12 mouse cellular contexts compared by ENCODE assay signal in the genomic region with DNA sequence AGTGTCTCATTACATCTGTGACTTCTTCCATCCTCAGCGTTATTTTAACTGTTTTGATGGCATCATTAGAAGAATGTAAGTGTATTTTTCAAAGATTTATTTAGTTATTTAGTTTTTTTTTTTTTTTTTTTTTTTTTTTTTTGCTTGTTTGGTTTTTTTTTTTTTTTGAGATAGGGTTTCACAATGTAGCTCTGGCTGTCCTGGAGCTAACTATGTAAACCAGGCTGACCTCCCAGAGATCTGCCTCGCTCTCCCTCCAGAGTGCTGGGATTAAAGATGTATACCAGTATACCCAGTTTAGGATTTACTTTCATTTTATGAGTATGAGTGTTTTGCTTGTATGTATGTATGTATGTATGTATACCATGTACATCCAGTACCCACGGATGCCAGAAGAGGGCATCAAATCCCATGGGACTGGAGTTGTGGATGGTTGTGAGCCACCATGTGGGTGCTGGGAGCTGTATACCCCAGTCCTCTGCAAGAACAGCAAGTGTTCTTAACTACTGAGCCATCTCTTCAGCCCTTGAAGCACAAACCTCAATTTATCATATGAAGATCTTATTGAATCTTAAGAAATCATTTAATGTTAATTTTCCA. TPM values are rescaled to one million over a fixed set of nuclear protein-coding genes. Genes with fewer than 3 reads are reported as not detected.
DNase-seq lines count a peak whose midpoint lies in the region; ATAC-seq and TF ChIP-seq lines count a peak whose summit lies in the region.
"Had no signal": no experiment of that assay in that cellular context is flagged by ENCODE, and none has a peak within 500 bp of the region (broad histone marks: within the 10 kb centered on the region; RNA-seq: fewer than 3 reads in every experiment).

No protein-coding gene starts in this region.

- H3K9ac ChIP-seq in kidney, postnatal 0 days (ENCODE audit: low read depth, low read length): no peak overlapping the region
- H3K9ac ChIP-seq in ES-E14 (ENCODE audit: insufficient read depth, low read depth, low read length, poor library complexity, severe bottlenecking): no peak overlapping the region
- H3K9ac ChIP-seq in liver, embryonic 13.5 days: peak overlapping the region; percentile 95
- H3K9ac ChIP-seq: stomach, embryonic 15.5 days had no signal

- TF ChIP-seq CTCF in kidney, postnatal 0 days (IDR thresholded peaks at IDR 0.05; ENCODE audit: low read depth): peak; percentile 31

- ATAC-seq in CD4-positive, CD25-positive, alpha-beta regulatory T cell, adult 4 months: no peak
- no peak for ATAC-seq in kidney, postnatal 0 days (replicated peaks; ENCODE audit: low FRiP score, low read depth)
- ATAC-seq in liver, embryonic 13.5 days (ENCODE audit: low read depth): no peak

- H3K4me3 ChIP-seq in kidney, postnatal 0 days (replicated peaks; ENCODE audit: low read depth, low read length): no peak overlapping the region
- no peak overlapping the region for H3K4me3 ChIP-seq in ES-E14 (ENCODE audit: insufficient read depth in 1 of 2, low read depth in 1 of 2, low read length in 2 of 2, poor library complexity in 1 of 2, severe bottlenecking in 1 of 2)
- H3K4me3 ChIP-seq in liver, embryonic 13.5 days (replicated peaks): peak overlapping the region; percentile 95

- in situ Hi-C loops in ES-E14 (cut with MboI; ENCODE audit: low sequenced_read_pairs in 2 of 2, unreplicated experiment in 2 of 2): no loop called here

- 88% methylated on average over 3 of the region's 3 CpGs for WGBS in kidney, postnatal 0 days
- WGBS in liver, embryonic 13.5 days (ENCODE audit: insufficient replicate concordance): 91% methylated on average over 3 of the region's 3 CpGs

- H3K4me2 ChIP-seq in kidney, postnatal 0 days (ENCODE audit: low read length): no peak overlapping the region
- peak overlapping the region; percentile 88 for H3K4me2 ChIP-seq in liver, embryonic 13.5 days

- H3K9me3 ChIP-seq in kidney, postnatal 0 days (replicated peaks; ENCODE audit: low read length): no peaks in the 10 kb centered on the region
- no peaks in the 10 kb centered on the region for H3K9me3 ChIP-seq in ES-E14 (ENCODE audit: control insufficient read depth, insufficient read depth, low read depth, low read length)
- H3K9me3 ChIP-seq in liver, embryonic 13.5 days (replicated peaks): no peaks in the 10 kb centered on the region
- H3K9me3 ChIP-seq: embryonic facial prominence, embryonic 12.5 days; stomach, embryonic 15.5 days had no signal

- H3K4me1 ChIP-seq in kidney, postnatal 0 days (replicated peaks; ENCODE audit: insufficient read depth, low read length): peaks cover 8% of the 10 kb centered on the region; the same call in 1 of the 2 replicates
- peaks cover 0 to 7% of the 10 kb centered on the region in 2 experiments; a peak in 2 of 4 replicates for H3K4me1 ChIP-seq in ES-E14 (ENCODE audit: control insufficient read depth in 2 of 2, insufficient read depth in 2 of 2, low read length in 2 of 2, poor library complexity in 1 of 2)
- peaks cover 43% of the 10 kb centered on the region for H3K4me1 ChIP-seq in liver, embryonic 13.5 days (replicated peaks)

- no peaks in the 10 kb centered on the region for H3K27me3 ChIP-seq in kidney, postnatal 0 days (ENCODE audit: insufficient read depth, low read length)
- no peaks in the 10 kb centered on the region for H3K27me3 ChIP-seq in liver, embryonic 13.5 days
- H3K27me3 ChIP-seq: embryonic facial prominence, embryonic 12.5 days; stomach, embryonic 15.5 days had no signal

- peaks cover 26% of the 10 kb centered on the region for H3K36me3 ChIP-seq in kidney, postnatal 0 days (ENCODE audit: insufficient read depth, low read length)
- 0 out of 2 replicates have a peak, but pooled peaks cover 2% of the 10 kb centered on the region for H3K36me3 ChIP-seq in ES-E14 (ENCODE audit: control insufficient read depth, insufficient read depth, low read length, poor library complexity, severe bottlenecking)
- H3K36me3 ChIP-seq in liver, embryonic 13.5 days: peaks cover 55% of the 10 kb centered on the region

- H3K27ac ChIP-seq in kidney, postnatal 0 days: no peak overlapping the region
- no peak overlapping the region for H3K27ac ChIP-seq in ES-E14 (ENCODE audit: insufficient read depth, low read depth, low read length, poor library complexity, severe bottlenecking)
- H3K27ac ChIP-seq in liver, embryonic 13.5 days: no peak overlapping the region
- H3K27ac ChIP-seq: embryonic facial prominence, embryonic 12.5 days; stomach, embryonic 15.5 days had no signal

- DNase-seq in CD4-positive, CD25-positive, alpha-beta regulatory T cell, adult 2 months (ENCODE audit: low read depth, low spot score): peak; percentile 22
- no peak for DNase-seq in kidney, postnatal 0 days (ENCODE audit: low spot score)
- no peak for DNase-seq in kidney, adult 11 months
- no peak for DNase-seq in ES-E14 (ENCODE audit: low read depth, low spot score)
- DNase-seq in liver, embryonic 13.5 days: no peak
- DNase-seq in right cerebral cortex, postnatal 10 days (ENCODE audit: low spot score in 2 of 2): no peak
- no peak for DNase-seq in embryo, embryonic 10.5 days (ENCODE audit: low spot score)
- DNase-seq: cerebellum, adult 18-20 months; kidney, adult 18-20 months had no signal

TF ChIP-seq in ES-E14, 5 proteins besides CTCF, POLR2A, EP300 and RAD21:
- TF ChIP-seq CHD2 (IDR thresholded peaks at IDR 0.05; ENCODE audit: low read depth, low read length) (no peak), ZNF384 (IDR thresholded peaks at IDR 0.05; ENCODE audit: low read depth, low read length) (peak; percentile 80)

RNA-seq across cellular contexts. Expression of a gene that starts 1.9 kb away (rescaled TPM):
- polyA plus RNA-seq in CD4-positive, CD25-positive, alpha-beta regulatory T cell, adult 4 months (2017; shearing (Covaris generic)): 10 to 100 TPM; 48.6 to 70.3 TPM
- polyA plus RNA-seq in kidney, postnatal 0 days (2015; fragmentation: Nextera tagmentation; extraction: Ambion mirVana): 46.8 and 50.6 TPM in 2 replicates
- total RNA-seq in ES-E14 (2012; rRNA removed): 32.9 and 53.4 TPM in 2 replicates
- polyA plus RNA-seq in liver, embryonic 13.5 days (2015; fragmentation: Nextera tagmentation; extraction: Ambion mirVana): 36.9 and 46.5 TPM in 2 replicates

RNA-seq across cellular contexts. Expression of a gene that starts 2.0 kb away (rescaled TPM):
- polyA plus RNA-seq in CD4-positive, CD25-positive, alpha-beta regulatory T cell, adult 4 months (2017; shearing (Covaris generic)): 100 to 1,000 TPM; 128 TPM
- 21.6 and 25.8 TPM in 2 replicates for polyA plus RNA-seq in kidney, postnatal 0 days (2015; fragmentation: Nextera tagmentation; extraction: Ambion mirVana)
- 73.0 and 80.4 TPM in 2 replicates for total RNA-seq in ES-E14 (2012; rRNA removed)
- polyA plus RNA-seq in liver, embryonic 13.5 days (2015; fragmentation: Nextera tagmentation; extraction: Ambion mirVana): 90.3 and 106 TPM in 2 replicates

RNA-seq across cellular contexts. Expression of a gene that starts 21.3 kb away (rescaled TPM):
- 10 to 100 TPM; 57.5 to 66.1 TPM for polyA plus RNA-seq in CD4-positive, CD25-positive, alpha-beta regulatory T cell, adult 4 months (2017; shearing (Covaris generic))
- polyA plus RNA-seq in kidney, postnatal 0 days (2015; fragmentation: Nextera tagmentation; extraction: Ambion mirVana): 231 and 242 TPM in 2 replicates
- total RNA-seq in ES-E14 (2012; rRNA removed): 13.1 and 24.5 TPM in 2 replicates
- polyA plus RNA-seq in liver, embryonic 13.5 days (2015; fragmentation: Nextera tagmentation; extraction: Ambion mirVana): 329 and 343 TPM in 2 replicates
